Mouse (Mus musculus): ENCODE measurements around the gene Tsc22d3.

Gene Tsc22d3

GRCm38 (mm10) chrX:140600410-140601109, at the start of gene Tsc22d3:
TSS of gene Tsc22d3 (minus strand) at chrX:140600659.
- peak; percentile 68 for DNase-seq

- DNase-seq: no peak
These were observed 39.1 kb upstream of the Tsc22d3 start for GRCm38 (mm10) chrX:140639592-140639991.

DNA sequence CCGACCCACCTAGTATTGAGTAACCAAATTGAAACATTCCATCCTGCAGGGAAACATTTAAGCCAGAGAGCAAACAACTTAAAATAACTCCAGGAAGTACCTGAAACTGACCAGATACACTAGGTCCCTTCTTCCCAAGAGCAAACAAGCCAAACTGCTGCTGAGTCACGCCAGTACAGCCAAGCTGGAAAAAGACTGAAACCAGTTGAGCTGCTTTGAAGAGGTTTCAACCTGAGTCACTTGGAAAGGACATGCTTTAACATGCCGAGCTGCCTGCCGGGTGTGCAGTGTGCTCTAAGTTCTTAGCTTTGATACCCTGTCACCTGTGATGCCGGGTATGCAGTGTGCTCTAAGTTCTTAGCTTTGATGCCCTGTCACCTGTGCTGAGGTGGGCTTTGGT, 37.6 kb upstream of the Tsc22d3 start:
- DNase-seq: no peak

- DNase-seq: no peak
These were observed 24.6 kb upstream of the Tsc22d3 start for GRCm38 (mm10) chrX:140624875-140625594.

DNA sequence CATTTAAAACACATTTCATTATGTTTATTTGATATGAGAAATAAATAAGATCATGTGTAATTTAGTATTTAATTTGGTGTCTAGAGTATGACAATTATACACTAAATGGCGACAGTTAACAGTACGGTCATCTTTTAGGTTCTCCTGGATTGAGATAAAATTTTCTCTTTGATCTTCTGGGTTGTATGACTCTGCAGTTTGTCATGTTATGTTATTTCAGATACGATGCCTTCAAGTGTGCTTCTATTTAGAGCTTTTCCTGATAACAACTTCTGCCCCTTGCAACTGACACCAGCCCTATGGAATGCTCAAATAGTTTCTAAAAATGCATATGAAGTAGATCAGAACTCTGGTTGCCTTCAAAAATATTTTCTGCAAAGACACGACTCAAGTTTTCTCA, 9.5 kb upstream of the Tsc22d3 start:
- no peak for DNase-seq

- no peak for DNase-seq
These were observed 1.4 kb upstream of the Tsc22d3 start for GRCm38 (mm10) chrX:140601884-140602283.

DNA sequence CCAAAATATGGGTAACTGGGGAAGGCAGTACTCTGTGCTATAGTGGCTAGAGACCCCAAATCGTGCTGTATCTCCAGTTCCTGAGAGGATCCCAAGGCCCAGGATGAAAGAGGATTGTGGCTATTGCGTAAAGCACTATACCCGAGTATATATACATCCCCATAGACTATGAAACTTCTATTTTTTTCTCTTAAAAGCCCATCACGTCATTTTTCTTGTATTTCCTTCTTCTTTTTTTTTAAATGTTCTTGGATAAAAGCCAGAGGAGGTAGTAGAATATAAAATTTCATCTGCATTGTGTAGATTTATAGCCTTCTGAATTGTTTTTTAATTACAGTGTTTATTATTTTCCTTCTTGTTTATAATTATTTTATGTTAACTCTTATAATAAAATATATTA, 852 bp upstream of the Tsc22d3 start:
- no peak for DNase-seq

DNA sequence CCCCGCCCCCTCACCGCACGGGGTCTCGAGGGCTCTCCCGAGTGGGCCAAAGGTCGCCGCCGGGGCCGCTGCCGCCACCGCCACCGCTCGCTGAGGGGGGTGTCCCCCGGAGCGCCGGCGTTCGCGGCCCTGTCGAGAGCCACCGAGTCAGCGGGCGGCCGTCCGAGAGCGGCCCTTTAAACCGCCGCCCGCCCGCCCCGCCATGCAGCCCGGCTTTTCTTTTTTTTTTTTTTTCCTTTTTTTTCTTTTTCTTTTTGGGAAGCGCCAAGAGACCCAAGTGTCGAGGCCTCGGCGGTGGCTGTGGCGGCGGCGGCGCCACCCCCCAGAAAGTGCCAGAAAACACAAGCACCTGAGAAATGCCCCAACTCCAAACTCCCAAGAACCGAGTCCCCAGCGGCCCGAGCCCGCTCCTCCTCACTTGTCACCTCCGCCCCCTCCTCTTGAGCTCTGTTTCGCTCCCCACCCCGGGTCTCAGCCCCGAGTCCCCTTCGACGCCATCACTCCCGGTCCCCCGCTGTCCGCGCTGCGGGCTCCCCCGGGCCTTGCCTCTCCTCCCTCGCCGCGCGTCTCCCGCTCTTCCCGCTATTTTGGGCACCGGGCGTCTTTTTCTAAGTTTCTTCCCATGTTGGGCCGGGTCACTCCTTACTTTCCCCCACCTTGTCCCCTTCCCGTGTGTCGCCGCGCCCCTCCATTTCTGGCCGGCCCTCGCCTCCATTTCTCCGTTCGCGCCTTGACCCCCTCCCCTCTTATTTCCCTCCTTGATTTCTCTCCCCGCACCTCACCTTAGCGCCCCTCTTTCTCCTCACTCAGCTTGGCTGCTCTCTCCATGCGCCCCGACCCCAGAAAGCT, 674 bp downstream of the Tsc22d3 start:
- DNase-seq: peak; percentile 5

- peak; percentile 61 for DNase-seq
These were observed 1.5 kb downstream of the Tsc22d3 start for GRCm38 (mm10) chrX:140598850-140599560.

DNA sequence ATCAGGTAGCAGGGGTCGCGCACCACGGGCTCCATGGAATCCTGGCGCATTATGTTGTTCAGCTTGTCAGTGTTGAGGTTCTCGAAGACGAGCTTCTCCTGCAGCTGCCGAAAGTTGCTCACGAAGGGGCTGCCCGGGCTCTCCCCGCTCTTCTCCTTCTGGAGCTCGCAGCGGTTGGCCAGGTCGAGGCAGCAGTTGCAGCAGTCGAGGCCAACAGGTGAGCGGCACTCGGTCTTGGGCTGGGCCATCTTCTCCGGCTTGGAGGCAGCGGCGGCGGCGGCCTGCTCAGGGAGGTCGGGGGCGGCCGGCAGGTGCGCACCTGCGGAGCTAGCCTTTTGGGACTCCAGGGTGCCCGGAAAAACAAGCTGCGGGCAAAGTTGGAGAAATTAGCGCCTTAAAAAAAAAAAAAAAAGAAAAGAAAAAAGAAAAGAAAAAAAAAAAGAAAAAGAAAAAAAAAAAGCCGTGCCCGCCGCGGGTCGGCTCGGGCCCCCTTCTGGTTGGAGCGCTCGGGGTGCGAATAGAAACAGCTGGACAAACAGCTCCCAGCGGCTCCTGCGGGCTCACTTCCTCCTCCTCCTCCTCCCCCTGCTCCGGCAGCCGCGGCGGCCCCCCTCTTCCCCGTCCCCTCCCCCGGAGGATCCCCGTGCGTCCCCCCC, 2.1 kb downstream of the Tsc22d3 start:
- DNase-seq: peak; percentile 2

DNA sequence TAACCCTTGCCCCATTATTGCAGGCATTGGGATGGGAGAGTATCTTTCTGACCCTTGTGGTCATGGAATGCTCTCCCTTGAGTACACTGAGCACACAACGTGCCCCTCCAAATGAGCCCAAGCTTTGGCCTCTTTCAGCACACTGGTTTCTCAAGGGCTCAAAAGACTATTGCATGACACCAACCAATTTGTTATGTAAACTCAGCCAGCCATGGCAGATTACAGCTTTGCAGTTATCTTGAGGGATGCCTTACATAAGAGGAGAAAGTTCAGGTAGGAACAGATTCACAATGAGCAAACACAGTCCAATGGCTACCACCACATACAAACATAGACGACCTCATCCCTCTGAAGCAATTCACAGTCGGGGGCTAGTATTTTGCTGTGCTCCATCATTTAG, 9.3 kb downstream of the Tsc22d3 start:
- no peak for DNase-seq

DNA sequence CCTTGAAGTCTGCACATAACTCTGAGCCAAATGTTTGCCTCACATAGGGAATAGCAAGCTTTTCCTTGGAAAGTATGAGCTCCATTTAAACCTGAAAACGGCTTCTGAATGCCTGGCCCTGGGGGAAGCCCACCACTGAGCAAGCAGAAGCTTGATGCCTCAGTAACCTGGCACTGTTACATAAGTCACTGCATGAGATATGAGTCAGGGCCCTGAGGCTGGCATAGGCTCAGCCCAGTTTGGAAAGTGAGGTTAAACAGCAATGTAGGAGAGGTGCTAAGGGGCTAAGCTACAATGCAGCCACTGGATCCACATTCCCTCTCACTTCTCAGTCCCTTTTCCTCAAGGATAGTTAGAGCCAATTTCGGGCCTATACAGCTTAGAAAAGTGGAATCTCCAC, 10.3 kb downstream of the Tsc22d3 start:
- DNase-seq: no peak

GRCm38 (mm10) chrX:140589194-140589751, 11.2 kb downstream of the Tsc22d3 start:
- no peak for DNase-seq

- DNase-seq: no peak
These were observed 11.9 kb downstream of the Tsc22d3 start for GRCm38 (mm10) chrX:140588534-140588933.

DNA sequence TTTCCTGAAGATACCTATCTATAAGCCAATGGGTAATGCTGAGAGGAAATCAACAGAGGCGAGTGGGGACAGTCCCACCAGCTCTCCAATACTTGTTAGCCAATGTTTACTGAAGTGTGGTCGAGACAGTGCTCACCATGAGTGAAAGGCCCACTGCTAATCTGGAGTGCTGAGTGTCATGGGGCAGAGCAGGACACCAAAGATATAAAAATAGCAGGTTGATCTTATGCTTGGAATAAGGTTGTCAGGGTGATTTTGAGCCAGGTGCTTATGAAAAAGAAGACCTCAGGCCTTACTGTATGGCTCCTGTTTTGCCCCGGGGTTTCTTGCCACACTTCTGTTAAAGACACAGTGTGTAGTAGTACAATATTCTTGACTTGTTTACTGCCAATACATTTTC, 20.0 kb downstream of the Tsc22d3 start:
- no peak for DNase-seq

- DNase-seq: no peak
These were observed 24.8 kb downstream of the Tsc22d3 start for GRCm38 (mm10) chrX:140575636-140576035.

DNA sequence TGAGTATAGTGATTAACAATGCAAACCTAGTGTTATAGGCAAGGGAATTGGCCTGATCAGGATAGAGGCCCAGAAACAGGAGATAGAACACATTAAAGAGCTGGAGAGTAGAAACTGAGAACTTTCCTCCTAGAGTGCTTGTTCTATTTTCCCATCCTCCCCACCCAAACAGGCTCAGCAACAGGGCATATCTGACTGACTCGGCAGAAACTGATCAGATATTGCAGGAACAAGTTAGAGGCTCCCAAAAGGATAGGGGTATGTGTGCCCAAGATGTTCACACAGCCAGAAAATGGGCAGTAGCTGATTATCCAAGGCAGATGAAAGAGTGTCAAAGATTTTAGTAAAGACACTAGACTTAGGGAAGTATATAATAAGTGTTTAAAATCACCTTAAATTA, 25.3 kb downstream of the Tsc22d3 start:
- DNase-seq: no peak

DNA sequence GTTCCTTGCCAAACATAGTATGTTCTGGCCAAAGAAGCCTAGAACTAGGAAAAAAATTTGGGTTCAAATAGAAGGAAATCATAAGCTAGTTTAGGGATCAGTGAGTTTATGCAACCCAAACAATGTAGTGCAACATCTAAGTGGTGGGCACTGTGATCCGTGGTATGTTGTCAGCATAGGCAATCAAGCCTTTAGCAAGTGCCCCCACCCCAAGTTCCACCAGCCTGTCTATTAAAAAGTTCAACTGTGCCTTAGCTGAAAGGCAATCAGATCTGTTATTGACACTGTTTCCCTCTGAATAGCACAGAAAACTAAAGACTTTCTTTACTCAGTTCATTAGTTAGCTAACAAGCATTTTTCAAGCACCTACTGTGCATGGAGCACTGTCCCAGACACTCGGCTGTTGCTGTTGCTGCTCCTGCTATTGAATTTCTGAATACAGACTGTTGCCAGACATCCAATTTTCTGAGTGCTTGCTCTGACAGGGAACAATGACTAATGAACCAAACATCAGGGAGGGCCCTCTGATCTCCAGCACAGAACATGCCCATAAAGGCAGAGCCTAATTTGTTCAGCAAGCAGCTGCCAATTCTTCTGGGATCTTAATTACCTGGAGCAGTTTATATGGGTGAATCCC, 27.6 kb downstream of the Tsc22d3 start:
- DNase-seq: peak; percentile 80

- no peak for DNase-seq
These were observed 30.9 kb downstream of the Tsc22d3 start for GRCm38 (mm10) chrX:140569595-140569994.

DNA sequence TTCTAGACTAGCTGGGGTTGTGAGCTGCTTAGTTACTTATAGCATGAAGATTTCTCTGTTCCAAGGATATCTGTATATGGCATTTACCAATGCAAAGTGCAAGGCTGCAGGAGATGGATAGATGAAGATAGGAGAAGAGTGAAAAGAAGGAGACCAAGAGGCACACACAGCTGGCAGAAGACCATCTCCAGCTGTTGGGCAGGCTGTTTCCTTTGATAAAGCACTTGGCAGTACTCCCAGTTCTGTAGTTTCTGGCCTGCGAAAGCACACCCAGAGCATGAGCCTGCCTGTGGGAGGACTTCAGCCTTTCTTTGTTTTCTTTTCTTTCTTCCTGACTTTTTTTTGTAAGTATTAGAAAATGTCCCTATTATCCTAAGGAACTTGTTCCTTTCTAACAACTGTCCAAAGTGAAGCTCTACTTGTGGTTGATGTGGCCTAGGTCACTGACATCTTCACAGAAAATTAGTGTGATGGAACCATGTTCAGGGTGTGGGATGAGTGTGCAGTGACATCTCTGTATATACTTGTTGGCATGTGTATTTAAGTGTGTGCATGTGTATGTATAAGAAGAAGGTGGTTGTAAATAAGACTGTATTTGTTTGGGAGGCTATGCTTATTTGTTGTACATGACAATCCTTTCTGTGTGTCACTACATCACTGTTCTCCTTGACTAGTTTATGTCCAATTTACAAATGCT, 32.6 kb downstream of the Tsc22d3 start:
- DNase-seq: no peak

DNA sequence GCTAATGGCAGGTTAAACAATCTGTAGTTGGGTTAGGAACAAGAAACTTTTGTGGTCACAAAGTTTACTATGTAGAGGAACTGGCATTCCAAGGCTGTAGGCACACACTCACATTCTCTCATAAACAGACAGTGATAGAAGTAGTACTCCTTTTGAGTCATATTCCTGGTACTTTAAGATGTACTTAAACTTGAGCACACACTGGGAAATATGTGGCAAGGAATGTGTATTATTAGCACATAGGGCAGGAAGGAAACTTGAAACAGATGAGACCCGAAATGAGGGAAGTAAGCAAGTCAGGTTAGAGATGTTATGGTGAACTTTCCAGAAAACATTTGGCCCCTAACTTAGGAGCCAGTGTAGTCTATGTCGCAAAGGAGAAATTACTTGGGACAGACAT, 34.7 kb downstream of the Tsc22d3 start:
- DNase-seq: no peak
